Mouse (Mus musculus): Measurements from ENCODE around the gene Mylk2.

DNA sequence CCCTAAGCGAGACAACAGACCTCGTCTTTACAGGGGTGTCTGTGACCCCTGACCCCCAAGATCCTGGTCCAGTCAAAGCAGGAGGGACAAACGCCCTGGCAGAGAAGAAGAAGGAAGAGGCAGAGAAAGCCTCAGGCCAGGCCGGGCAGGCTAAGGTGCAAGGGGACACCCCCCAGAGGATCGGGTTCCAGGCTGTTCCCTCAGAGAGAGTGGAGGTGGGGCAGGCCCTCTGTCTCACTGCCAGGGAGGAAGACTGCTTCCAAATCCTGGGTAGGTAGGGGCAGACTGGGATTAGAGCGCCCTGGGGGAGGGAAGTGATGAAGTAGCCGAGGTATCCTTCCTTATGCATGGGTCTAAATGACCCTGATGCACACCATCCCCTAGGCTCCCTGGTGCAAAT, 2.3 kb downstream of the Mylk2 start:
- TF ChIP-seq EP300 (IDR thresholded peaks at IDR 0.05; ENCODE audit: low read depth) (no peak), CTCF (IDR thresholded peaks at IDR 0.05; ENCODE audit: low read depth) (no peak)
